Mouse (Mus musculus) CD4-positive, CD25-positive, alpha-beta regulatory T cell, adult 4 months (primary cell): Measurements from ENCODE around the gene Grm8. TPM values are rescaled to one million over a fixed set of nuclear protein-coding genes. Genes with fewer than 3 reads are reported as not detected.

Source experiments
- ATAC-seq: one replicate; pipeline ENCODE4 v1.8.0; 2017
- polyA plus RNA-seq, 2 experiments: library from polyadenylated mRNA; unstranded; fragments of 100-300 nt; shearing (Covaris generic); gene quantifications; one replicate each; pipeline ENCODE4 v1.2.1; 2017

The Grm8 gene
- polyA plus RNA-seq, 2 experiments from 2014 or later = 0.51 TPM; not detected in 1

DNA sequence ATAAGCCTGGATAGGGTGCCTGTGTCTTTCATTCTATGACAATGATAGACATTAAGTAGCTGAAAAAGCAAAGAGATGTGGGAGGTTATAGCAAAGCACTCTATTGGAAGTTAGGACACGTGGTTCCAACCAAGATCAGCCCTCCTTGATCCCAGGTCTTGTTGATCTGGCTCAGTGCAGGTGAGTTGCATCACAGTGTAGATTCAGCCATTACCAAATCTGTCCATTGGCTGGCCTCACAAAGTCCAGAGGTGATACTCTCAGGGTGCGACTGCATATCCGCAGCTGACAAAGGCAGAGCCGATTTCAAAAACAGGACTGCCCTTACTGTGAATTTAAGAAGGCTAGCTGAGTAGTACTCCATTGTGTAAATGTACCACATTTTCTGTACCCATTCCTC lies 103.0 kb downstream of the Grm8 start:
- no peak for ATAC-seq

DNA sequence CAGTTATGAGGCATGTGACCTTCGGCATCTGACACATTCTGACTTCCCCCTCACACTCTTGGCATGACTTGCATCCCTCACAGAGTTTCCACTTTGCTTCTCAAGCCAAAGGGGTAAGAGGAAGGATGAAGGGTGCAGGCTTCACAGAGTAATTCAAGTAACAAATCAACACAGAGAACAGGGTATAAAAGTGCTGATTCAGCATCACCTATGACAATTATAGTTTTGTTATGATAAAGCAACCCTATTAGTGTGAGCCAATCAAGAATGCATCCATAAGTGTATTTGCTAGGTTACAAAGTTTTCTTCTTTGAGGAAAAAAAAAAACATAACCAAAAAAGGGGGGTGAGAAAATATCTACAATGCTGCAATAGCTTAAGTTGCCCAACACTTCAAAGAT lies 117.3 kb downstream of the Grm8 start:
- no peak for ATAC-seq

DNA sequence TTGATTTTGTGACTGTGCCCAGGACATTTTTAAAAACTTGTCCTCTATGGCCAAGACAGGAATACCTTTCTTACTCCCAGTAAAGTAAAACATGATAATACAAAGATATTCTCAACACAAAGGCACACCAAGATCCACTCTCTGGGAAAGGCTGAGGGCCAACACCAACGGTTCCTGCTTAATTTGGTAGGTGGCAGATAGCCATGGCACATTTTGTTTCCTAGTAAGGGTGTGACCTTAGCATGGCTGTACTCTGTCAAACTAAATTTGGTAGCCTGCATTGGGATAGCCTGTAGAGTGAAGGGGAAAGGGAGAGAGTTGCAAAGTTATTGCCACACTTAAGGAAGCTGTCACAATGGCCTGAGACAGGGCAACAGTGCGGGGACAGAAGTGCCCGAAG lies 128.0 kb downstream of the Grm8 start:
- no peak for ATAC-seq

DNA sequence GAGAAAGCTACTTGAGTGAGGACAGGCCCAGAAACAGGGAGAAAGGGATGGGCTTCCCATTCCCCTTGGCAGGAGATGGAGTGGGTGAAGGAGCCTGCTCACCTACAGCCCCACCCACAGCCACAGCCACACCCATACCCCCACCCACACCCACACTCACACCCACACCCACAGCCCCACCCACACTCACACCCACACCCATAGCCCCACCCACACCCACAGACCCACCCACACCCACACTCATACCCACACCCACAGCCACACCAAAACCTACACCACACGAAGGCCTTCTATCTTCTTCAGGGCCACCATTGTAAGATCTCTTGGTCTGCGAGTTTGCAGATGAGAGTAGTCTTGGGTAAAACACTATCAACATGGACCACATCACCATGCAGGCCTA lies 137.7 kb downstream of the Grm8 start:
- no peak for ATAC-seq

DNA sequence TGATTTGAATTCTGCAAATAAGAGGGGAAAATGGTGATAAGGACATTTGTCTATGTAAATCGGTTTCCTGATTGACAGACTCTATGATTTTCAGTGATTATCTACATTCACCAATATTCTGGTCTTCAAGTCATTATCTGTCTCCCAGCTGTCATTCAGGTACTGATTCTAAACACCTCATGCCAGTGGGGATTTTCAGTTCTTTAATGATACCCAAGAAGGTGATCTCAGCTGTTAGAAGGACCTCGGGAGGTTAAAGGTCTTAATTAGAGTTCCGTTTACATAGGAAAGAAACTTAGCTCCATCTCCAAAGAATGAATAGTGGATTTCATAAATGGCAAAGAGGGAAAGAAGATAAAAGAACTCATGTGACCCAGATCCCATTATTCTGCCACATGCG lies 143.7 kb downstream of the Grm8 start:
- ATAC-seq = no peak

DNA sequence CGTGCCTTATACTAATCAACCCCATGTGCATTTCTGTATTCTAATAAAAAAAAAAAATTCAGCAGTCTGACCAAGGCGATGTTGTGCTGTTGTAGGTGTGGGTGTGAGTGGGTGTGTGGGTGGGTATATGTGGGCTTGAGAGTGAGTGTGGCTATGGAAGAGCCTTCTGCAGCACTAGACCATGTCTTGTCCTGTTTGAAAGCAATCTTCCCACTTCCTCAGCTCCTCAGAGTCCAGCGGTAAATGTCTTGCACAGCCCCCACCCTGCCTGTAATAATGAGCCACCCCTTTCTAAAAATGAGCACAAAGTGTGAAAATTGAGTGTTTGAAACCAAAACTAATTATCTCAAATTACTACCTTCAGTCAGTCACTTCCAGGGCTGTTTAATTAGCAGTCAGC lies 152.4 kb downstream of the Grm8 start:
- no peak for ATAC-seq

DNA sequence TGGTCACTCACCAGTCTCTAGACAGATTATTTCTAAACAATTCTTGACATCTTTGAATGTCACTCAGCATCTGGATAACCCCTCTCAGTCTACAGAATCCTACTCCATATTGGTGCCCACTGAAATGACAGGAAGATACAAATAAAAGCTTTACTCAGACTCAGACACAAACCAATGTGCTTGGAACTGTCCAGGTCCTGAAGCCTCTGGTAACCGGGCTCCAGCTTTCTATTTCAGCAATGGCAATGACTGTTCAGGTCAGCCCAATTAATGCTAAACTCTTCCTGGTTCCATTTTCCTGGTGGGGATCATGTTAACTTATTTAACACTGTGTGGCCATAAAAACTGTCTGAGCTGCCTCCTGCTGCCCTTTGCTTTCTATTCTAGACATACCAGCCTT lies 153.0 kb downstream of the Grm8 start:
- no peak for ATAC-seq

DNA sequence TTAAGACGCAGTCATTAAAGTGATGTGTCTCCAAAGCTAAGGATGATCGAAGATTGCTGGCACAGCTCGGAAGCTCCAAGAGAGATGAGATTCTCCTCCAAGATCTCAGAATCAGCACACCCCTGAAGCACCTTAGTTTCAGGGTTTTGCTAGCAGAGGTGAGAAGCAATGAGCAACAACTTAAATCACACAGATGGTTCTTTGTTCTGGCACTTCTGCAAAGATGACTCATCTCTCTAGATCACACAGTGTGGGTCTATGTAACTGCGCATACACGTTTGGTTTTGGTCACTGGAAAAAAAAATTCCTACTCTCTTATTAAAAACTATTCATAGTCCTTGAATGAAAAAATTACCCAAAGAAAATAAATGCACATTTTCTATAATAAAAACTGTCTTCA lies 157.6 kb downstream of the Grm8 start:
- no peak for ATAC-seq

DNA sequence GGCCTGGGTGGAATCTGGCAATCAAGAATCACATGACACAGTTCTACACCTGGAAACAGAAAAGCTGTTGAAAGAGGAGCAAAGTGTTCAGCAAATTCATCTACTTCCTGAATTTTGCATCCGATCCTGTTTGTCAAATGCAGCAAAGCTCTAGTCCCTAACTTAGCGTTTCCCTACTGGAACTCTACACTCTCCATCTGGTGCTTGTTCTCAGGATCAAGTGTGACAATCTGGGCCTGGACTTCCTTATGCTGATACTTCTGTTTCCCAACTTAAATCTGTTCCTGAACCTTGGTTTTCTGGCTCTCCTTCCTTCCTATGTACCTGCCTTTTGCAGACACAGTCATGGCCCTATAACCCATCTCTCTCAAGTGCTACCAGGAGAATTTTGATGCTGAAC lies 166.1 kb downstream of the Grm8 start:
- ATAC-seq = no peak

DNA sequence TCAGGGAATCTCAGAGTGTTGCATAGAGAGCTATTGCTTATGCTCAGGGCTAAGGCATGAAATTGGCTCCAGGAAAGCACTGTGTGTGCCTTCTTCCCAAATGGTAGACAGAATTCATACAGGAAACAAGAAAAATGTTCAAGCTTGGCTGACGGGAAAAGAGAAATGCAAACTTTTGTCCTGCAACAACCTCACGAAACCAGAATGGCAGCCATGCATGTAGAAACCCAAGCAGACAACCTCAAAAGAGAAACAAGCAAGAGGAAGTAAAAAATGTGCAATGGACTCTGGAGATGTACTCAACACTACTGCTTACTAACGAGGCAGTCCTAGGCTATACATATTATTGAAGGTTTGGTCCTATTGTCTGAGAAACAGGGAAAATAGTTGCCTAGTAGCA lies 167.9 kb downstream of the Grm8 start:
- no peak for ATAC-seq

DNA sequence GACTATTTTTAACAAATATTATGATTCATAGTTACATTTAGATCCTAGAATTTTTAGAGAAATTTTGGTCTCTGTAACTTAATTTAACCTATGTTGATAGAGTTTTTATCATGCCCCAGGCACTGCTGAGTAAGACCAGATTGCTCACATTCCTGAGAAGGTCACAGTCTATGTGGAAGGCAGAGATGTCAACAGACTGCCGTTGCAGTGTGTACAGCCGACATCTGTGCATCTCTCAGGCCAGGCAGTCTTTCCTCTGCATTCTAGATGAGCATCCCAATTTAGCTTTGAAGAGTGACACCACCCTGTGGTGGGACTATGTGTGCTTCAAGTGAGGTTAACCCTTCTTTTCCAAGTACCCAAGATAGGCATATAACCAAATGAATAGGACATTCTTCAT lies 169.7 kb downstream of the Grm8 start:
- ATAC-seq = no peak

DNA sequence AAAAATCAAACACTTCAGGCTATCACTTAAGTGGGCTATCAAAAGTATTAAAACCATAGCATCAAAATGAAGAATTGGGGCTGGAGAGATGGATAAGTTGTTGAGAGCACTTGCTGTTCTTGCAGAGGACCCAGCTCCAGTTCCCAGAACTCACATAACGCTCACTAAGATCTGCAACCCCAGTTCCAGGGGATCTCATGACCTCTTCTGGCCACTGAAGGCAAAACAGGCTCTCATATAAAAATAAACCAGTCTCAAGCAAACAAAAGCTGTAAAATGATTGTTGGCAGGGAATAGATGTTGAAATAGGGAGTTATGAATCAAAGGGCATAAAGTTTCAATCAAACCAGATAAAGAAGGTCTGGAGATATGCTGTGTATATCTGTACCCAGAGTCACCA lies 171.1 kb downstream of the Grm8 start:
- no peak for ATAC-seq

DNA sequence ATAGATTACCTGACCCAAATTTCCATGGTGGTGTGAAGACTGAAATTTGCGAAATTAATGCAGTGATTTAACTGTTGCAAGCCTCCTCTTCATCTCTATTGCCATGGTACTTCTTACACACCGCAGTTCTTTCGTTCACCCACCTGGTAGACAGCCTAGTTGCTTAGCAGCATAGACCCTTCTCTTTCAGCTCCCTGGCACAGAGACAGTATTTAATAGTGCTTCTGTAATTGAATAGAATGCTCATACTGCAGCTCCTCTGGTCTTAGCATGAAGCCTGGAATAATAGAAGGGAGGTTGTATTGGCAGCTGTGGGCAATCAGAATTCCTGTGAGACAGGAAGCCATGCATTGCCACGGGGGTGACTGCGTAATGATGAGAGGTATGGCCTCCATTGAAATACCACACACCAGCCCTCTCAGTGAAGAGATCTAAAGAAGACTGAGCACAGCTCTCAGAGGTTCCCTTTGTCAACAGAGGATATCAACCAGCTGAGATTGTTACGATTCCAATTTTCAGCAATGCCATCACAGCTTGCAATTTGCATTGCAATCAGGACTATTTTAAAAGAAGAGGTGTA lies 178.6 kb downstream of the Grm8 start:
- no peak for ATAC-seq

DNA sequence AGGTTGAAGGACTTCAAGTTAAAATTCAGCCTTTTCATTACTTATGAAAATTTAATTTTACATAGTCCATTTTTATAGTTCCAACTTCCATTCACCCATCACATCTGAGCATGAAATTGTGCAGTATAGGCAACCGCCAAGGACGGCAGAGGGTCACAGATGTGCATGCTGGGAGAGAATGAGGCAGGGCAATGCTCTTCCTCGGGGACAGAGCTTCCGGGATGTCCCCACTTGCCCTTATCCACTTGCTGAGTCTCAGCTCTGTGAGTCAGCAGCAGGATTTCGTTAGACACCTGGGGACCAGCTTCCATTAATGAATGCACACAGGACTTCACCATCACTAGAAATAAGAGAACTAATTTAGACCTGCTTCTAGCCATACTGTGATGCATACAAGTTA lies 183.5 kb downstream of the Grm8 start:
- no peak for ATAC-seq

DNA sequence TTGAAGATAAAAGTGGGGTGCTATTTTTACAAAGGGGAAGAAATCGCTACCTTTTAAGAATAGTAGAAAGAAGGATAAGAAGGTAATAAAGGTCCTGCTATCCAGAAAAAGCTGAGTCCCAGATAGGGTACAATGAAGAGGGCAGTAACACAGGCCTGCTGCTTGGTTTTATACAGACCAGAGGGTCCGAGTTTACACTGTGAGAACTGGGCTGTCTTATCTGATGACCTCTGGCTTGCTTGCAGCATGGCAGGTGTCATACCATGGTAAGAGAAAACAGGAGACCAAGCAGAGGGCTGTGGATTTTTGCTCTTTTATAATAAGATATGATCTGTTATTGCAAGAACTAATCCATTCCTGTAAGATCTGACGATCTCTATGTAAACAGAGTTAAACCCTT lies 206.9 kb downstream of the Grm8 start:
- ATAC-seq = no peak

DNA sequence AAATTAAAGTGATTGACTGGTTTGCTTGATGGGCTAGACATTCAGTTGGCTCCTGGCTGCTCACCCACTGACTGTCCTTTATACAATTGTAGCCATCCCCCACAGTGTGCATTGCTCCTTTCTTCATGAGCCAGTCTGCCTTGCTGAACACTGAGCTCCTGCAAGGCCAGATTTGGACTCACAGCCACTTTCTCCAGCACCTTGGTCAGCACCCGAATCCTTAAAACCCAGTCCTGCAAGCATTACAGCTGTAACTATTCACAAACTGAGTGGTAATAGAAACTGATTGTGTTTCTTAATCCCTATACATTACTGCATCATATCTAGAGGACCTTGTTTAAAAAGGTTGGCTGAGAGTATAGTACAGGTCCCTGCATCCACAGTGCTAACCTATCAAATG lies 221.7 kb downstream of the Grm8 start:
- ATAC-seq = no peak

DNA sequence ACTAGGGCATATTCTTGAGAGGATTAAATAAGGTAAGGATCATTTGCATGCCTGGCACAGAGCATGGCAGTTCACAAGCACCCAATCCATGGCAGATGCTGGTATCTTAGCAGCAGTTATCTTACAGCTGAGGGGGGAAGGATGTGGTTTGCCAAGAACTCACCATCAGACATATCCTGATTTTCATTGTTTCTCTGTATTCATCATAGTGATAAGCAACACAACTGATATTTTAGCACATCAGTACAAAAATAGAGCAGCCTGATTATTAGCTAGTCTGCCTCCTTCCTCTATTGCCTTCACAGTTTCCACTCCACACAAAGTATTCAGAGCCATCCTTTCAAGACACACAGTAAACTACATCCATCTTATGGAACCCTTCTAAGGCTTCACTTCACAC lies 230.6 kb downstream of the Grm8 start:
- ATAC-seq = no peak

DNA sequence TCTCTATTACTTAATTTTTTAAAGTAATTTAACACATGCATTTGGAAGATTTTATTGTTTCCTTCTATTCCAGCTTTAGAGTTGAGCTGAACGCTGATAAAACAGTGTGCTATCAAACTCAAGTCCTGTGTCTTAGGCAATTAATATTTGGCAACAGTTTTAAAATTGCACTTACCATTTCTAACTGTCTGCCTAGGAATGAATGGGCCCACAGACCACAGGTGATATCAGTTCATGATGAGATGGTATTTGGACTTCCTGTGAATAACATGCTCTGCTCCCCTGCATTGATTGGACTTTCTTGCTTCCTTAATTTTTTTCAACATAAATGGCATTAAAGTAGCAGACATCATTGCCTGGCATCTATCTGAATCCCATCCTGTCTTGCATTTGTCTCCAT lies 232.8 kb downstream of the Grm8 start:
- no peak for ATAC-seq

DNA sequence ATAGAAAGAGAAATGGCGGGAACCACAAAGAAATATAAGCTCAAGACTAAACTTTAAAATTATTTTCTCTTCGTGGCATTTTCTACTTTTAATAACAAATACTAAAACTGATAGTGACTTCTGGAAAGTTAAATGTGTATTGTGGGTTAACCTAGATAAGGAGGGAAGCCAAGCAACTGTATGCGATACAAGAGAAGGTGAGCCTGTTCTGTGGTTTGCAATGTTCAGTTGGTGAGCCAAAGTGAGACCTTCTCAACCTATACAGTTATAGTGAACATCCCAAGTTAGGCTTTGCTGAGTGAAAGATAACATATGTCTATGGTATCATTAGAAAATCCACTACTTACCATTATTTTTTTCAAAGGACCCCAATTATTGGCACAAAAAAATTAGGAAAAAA lies 233.6 kb downstream of the Grm8 start:
- no peak for ATAC-seq

DNA sequence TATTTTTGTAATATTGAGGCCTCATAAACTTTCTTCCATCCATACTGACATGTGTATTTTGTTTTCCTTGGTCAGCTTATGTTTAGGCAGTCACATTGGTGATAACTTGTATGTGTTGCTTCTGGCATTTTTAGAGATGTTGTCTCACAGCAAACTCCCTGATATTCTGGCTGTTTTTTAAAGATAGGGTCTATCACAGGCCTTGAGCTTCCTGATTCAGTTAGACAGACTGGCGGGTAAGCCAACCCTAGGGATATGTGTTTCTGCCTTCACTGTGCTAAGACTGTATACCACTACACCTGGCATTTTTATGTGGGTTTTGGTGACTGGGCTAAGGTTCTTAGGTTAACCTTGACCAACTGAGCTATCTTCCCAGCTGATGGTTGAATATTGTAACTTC lies 239.8 kb downstream of the Grm8 start:
- ATAC-seq = no peak

DNA sequence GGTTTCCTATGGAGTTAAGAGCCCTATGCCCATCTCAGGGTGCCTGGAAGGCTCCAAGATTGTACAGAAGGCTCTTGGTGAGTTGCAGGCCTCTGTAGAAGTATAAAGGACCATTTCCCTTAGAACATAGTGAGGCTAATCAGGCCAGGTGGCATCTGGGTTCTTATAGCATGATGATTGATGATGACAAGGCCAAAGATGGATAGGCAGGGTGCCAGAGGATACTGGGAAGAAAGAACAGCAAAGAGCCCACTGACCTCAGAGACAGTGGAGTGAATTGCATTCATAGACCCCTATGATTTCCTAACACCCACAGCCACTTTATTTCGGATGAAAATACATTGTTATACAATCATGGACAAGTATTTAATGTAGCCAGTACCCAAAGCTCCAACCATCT lies 242.1 kb downstream of the Grm8 start:
- ATAC-seq = no peak

DNA sequence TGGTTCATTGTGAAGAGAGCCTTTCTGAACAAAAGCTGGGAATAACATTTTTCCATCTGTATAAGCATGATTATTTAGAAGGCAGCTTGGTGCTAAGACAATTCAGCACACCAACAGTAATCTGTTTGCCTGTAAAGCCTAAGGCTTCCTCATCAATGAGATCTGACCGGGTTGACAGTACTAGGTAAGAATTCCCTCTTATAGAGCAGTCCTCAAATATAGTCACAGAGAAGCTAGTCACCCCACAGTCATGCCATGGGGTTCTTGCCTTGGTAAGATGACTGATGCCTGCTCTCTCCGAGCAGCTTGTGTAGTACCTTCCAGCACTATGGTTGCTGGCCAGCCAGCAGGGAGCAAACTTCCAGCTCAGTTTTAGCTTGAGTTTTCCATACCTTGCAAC lies 246.6 kb downstream of the Grm8 start:
- ATAC-seq = no peak

DNA sequence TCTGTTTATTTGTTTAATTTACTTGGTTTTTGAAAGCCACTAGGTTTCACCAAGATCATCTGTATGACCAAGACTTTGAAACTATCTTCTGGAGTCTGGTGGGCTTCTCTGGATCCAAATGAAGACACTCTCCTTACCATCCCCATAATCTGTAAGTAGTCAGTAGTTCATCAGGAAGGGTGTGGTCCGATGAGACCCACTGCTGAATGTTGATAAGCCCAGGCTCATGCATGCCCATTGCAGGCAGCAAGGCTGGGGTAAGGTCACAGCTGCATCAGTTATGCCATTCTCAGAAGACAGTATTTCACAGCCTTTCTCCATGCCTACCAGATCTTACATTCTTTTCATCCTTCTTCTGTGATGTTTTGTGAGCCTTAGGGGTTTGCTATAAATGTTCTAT lies 247.1 kb downstream of the Grm8 start:
- no peak for ATAC-seq

DNA sequence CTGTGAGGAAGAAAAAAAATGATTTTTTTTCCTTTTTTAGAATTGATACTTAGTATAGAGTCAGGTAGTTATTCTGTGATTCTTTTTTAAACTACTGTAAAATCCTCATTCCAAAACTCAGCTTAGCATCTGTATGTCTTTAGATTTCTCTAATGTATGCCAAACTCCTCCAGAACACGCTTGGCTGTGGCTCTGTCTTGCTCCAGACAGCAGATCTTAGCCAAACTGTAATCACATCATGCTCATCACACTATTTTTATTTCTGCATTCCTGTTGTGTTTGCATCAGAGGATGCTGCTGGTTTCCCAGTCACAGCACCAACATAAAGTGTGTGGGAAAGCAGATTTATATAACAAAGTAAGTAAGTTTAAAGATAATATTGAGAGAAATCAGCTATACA lies 249.2 kb downstream of the Grm8 start:
- ATAC-seq = no peak

DNA sequence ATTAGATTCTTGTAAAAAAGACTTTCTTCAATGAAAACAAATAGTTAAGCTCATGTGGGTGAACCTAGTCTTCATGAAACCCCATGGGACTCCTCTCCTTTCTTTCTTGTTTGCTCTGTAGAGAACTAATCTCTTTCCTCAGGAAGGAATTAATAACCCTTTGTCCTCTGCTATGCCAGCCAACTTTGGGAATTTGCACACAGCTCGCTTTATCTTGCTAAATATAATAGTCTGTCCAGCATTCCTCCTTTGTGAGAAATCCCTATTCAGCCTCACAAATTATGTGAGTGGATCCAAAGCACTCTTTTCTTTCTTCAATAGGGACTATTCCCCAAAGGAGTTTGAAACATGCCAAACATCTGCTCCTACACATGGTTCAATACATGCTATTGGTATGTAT lies 285.3 kb downstream of the Grm8 start:
- no peak for ATAC-seq

DNA sequence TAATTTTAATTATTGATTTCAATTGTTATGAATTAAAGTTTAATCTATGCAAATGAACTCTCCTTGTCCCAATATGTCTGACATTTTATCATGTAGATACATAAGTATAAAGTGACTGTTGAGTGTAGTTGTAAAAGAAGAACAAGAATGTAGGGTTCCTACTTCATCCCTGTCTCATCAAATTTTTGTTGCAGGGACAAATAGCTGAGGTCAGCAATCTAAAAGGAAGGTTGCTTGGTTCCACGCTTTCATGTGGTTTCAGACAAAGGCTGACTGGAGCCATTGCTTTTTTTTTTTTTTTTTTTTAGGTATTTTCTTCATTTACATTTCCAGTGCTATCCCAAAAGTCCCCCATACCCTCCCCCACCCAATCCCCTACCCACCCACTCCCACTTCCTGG lies 298.8 kb downstream of the Grm8 start:
- no peak for ATAC-seq
